Comparison of ENCODE assay signal across 8 mouse cellular contexts in genomic region chr11:29636759-29637200, GRCm38 (mm10). TPM values are rescaled to one million over a fixed set of nuclear protein-coding genes. Genes with fewer than 3 reads are reported as not detected.
A peak's percentile ranks its signal among the peaks of the same experiment; 100 is the strongest.
DNase-seq lines count a peak whose midpoint lies in the region; ATAC-seq and TF ChIP-seq lines count a peak whose summit lies in the region.

No protein-coding gene starts in this region.

- no peak overlapping the region for H3K9ac ChIP-seq in forebrain, embryonic 13.5 days
- no peak overlapping the region for H3K9ac ChIP-seq in forebrain, embryonic 11.5 days (ENCODE audit: low read length)
- H3K9ac ChIP-seq in intestine, embryonic 14.5 days (ENCODE audit: low read length), result 0 out of 2 replicates have a peak overlapping the region, but pooled peaks have one; percentile 7

- H3K4me1 ChIP-seq in forebrain, embryonic 13.5 days, result peaks cover 10% of the 10 kb centered on the region; the same call in 1 of the 2 replicates
- no peaks in the 10 kb centered on the region for H3K4me1 ChIP-seq in forebrain, embryonic 11.5 days (replicated peaks; ENCODE audit: control insufficient read depth, insufficient read depth, low read length)
- peaks cover 11% of the 10 kb centered on the region for H3K4me1 ChIP-seq in intestine, embryonic 14.5 days (replicated peaks; ENCODE audit: control insufficient read depth, insufficient read depth, low read length)
- H3K4me1 ChIP-seq in olfactory bulb, adult 2 months (ENCODE audit: control insufficient read depth, insufficient read depth, low read length), result peaks cover 23% of the 10 kb centered on the region

- no peaks in the 10 kb centered on the region for H3K27me3 ChIP-seq in forebrain, embryonic 13.5 days
- no peaks in the 10 kb centered on the region for H3K27me3 ChIP-seq in forebrain, embryonic 11.5 days (ENCODE audit: control insufficient read depth, insufficient read depth, low read length)
- no peaks in the 10 kb centered on the region for H3K27me3 ChIP-seq in intestine, embryonic 14.5 days (replicated peaks; ENCODE audit: control insufficient read depth, insufficient read depth, low read length)

- no peaks in the 10 kb centered on the region for H3K36me3 ChIP-seq in forebrain, embryonic 13.5 days (ENCODE audit: poor library complexity, severe bottlenecking)
- H3K36me3 ChIP-seq in forebrain, embryonic 11.5 days (ENCODE audit: control insufficient read depth, insufficient read depth, low read length), result no peaks in the 10 kb centered on the region
- H3K36me3 ChIP-seq in intestine, embryonic 14.5 days (ENCODE audit: control insufficient read depth, insufficient read depth, low read length), result no peaks in the 10 kb centered on the region

- H3K27ac ChIP-seq in forebrain, embryonic 13.5 days, result no peak overlapping the region
- H3K27ac ChIP-seq in forebrain, embryonic 11.5 days (ENCODE audit: low read depth, low read length), result no peak overlapping the region
- H3K27ac ChIP-seq in intestine, embryonic 14.5 days (ENCODE audit: low read depth), result no peak overlapping the region
- peak overlapping the region; percentile 27 for H3K27ac ChIP-seq in olfactory bulb, adult 2 months (ENCODE audit: insufficient read depth, low read depth, low read length)

- peak; percentile 79 for ATAC-seq in forebrain, embryonic 13.5 days
- ATAC-seq in forebrain, embryonic 11.5 days (replicated peaks; ENCODE audit: low FRiP score), result no peak
- ATAC-seq in intestine, embryonic 14.5 days (replicated peaks; ENCODE audit: low FRiP score, low TSS enrichment, low read depth), result peak; percentile 61; the same call in 1 of the 2 replicates
- no peak for ATAC-seq in activated CD4-positive, CD25-positive, alpha-beta regulatory T cell, adult 4 months

- no peak for TF ChIP-seq CTCF in olfactory bulb, adult 2 months (IDR thresholded peaks at IDR 0.05; ENCODE audit: insufficient read depth, low read depth, low read length)

- H3K4me3 ChIP-seq in forebrain, embryonic 13.5 days, result no peak overlapping the region
- no peak overlapping the region for H3K4me3 ChIP-seq in forebrain, embryonic 11.5 days (ENCODE audit: low read depth, low read length)
- H3K4me3 ChIP-seq in intestine, embryonic 14.5 days (ENCODE audit: low read depth, low read length), result no peak overlapping the region
- H3K4me3 ChIP-seq in olfactory bulb, adult 2 months (ENCODE audit: insufficient read depth, low read depth, low read length), result no peak overlapping the region

- no peak for TF ChIP-seq POLR2A in olfactory bulb, adult 2 months (IDR thresholded peaks at IDR 0.05; ENCODE audit: insufficient read depth, low read depth, low read length)

- no peak for DNase-seq in forebrain, embryonic 11.5 days (ENCODE audit: low spot score)
- peak; percentile 25 for DNase-seq in right cerebral cortex, adult 18-20 months
- no peak for DNase-seq in right cerebral cortex, postnatal 36 days (ENCODE audit: low spot score in 2 of 2)
- peak; percentile 55 for DNase-seq in intestine, embryonic 14.5 days (ENCODE audit: low spot score)
- no peak for DNase-seq in adrenal gland, adult (ENCODE audit: inconsistent age in 2 of 2, low spot score in 1 of 2)

- no peak overlapping the region for H3K4me2 ChIP-seq in forebrain, embryonic 13.5 days
- no peak overlapping the region for H3K4me2 ChIP-seq in forebrain, embryonic 11.5 days (ENCODE audit: low read depth, low read length, severe bottlenecking)
- H3K4me2 ChIP-seq in intestine, embryonic 14.5 days (ENCODE audit: low read length), result no peak overlapping the region; the same call in 1 of the 2 replicates

- WGBS in forebrain, embryonic 13.5 days, result 39% methylated on average over 6 of the region's 6 CpGs
- 50% methylated on average over 6 of the region's 6 CpGs for WGBS in forebrain, embryonic 11.5 days
- WGBS in intestine, embryonic 14.5 days, result 34% methylated on average over 6 of the region's 6 CpGs
- 14% methylated on average over 6 of the region's 6 CpGs for WGBS in olfactory bulb, adult 2 months

- no peaks in the 10 kb centered on the region for H3K9me3 ChIP-seq in forebrain, embryonic 13.5 days (replicated peaks)
- H3K9me3 ChIP-seq in forebrain, embryonic 11.5 days (ENCODE audit: control insufficient read depth, low read length), result no peaks in the 10 kb centered on the region
- H3K9me3 ChIP-seq in intestine, embryonic 14.5 days (ENCODE audit: control insufficient read depth, low read length), result no peaks in the 10 kb centered on the region

RNA-seq across cellular contexts. Expression of gene Rtn4, which starts 56.0 kb away (rescaled TPM):
- 102 TPM in 2 replicates for polyA plus RNA-seq in forebrain, embryonic 13.5 days (2015; fragmentation: Nextera tagmentation; extraction: Ambion mirVana)
- polyA plus RNA-seq in forebrain, embryonic 11.5 days (2014; fragmentation: Nextera tagmentation; extraction: Ambion mirVana), result 70.0 and 78.7 TPM in 2 replicates
- polyA plus RNA-seq in intestine, embryonic 14.5 days (2014; fragmentation: Nextera tagmentation; extraction: Ambion mirVana), result 49.6 and 54.6 TPM in 2 replicates
- 230 and 407 TPM in 2 replicates for polyA plus RNA-seq in olfactory bulb, adult 2 months (2012; ENCODE audit: insufficient read depth, insufficient read length, low replicate concordance, missing spikeins)
- 10 to 100 TPM; 19.4 to 21.9 TPM for polyA plus RNA-seq in activated CD4-positive, CD25-positive, alpha-beta regulatory T cell, adult 4 months (2017; shearing (Covaris generic))

Comparison
In these comparisons a context has a peak if more than half of its experiments do, and no peak if none do; other contexts are left out.
1. ATAC-seq: peak in forebrain, embryonic 13.5 days (single experiment) and intestine, embryonic 14.5 days (single experiment); none in forebrain, embryonic 11.5 days (single experiment) and activated CD4-positive, CD25-positive, alpha-beta regulatory T cell, adult 4 months (single experiment).
2. DNase-seq: peak in right cerebral cortex, adult 18-20 months (single experiment) and intestine, embryonic 14.5 days (single experiment); none in forebrain, embryonic 11.5 days (single experiment), right cerebral cortex, postnatal 36 days (0 of 2) and adrenal gland, adult (0 of 2).